Mouse (Mus musculus) cerebellum, adult 2 months (tissue): Measurements from ENCODE around the gene Ccdc93. TPM values are rescaled to one million over a fixed set of nuclear protein-coding genes. Genes with fewer than 3 reads are reported as not detected.

Experiments
- DNase-seq, 2 experiments: peaks; one replicate each; pipeline ENCODE4 v3.0.0; 2021
- H3K27ac ChIP-seq: fragments of 200-500 bp; 2 replicates; pipeline ENCODE4 v1.5.1; 2012; ENCODE audit warnings: low read length, control low read depth, inconsistent platforms; ENCODE audit not compliant: insufficient read depth
- H3K27me3 ChIP-seq: fragments of 200-500 bp; 2 replicates; pipeline ENCODE4 v1.6.1; 2012; ENCODE audit warnings: inconsistent platforms, mild to moderate bottlenecking, low read length, moderate library complexity; ENCODE audit not compliant: control insufficient read depth, insufficient read depth
- H3K4me1 ChIP-seq: fragments of 200-500 bp; 2 replicates; pipeline ENCODE4 v1.6.1; 2011; ENCODE audit warnings: low read length; ENCODE audit not compliant: control insufficient read depth, insufficient read depth
- H3K4me3 ChIP-seq: fragments of 200-500 bp; replicated peaks from 2 replicates; pipeline ENCODE3; 2011; ENCODE audit warnings: mild to moderate bottlenecking, low read depth, low read length, control low read depth; ENCODE audit not compliant: insufficient read depth
- CTCF ChIP-seq: fragments of 200-500 bp; IDR thresholded peaks from 2 replicates; pipeline ENCODE4 v1.5.1; 2011; ENCODE audit warnings: low read depth, mild to moderate bottlenecking, control low read depth, low read length, moderate library complexity, borderline replicate concordance; ENCODE audit not compliant: insufficient read depth
- POLR2A ChIP-seq: fragments of 200-500 bp; IDR thresholded peaks from 2 replicates; pipeline ENCODE4 v1.6.1; 2011; ENCODE audit warnings: low read length, control low read depth, borderline replicate concordance; ENCODE audit not compliant: insufficient read depth
- WGBS: fragments of 180-500 bp; shearing (Covaris S2); methylation state at CpG from one replicate; pipeline ENCODE4 v1.1.7; 2018; 5-methylcytosine and 5-hydroxymethylcytosine counted together
- polyA plus RNA-seq: library from polyadenylated mRNA; depleted of rRNA; stranded (reverse); fragments of >200 nt; gene quantifications from 2 replicates; pipeline ENCODE4 v1.2.3, GENCODE M21; 2012

The Ccdc93 gene
- polyA plus RNA-seq, 1 experiment: 16.5 TPM

DNA sequence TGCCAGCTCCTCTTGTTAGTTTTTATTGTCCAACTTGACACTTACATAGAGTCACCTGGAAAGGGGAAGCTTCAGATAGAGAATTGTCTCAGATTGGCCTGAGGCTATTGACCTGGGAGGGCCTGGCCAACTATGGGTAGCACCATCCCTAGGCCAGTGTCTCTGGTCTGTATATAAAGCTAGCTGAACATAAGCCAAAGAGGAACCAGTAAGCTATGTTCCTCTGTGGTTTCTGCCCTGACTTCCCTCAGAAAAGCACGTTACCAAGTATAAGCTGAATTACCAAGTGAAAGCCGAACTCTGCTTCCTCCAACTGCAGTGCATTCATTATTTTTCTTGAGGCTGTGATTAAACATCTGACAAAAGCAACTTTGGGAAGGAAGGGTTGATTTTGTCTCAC, 77.9 kb downstream of the Ccdc93 start:
- DNase-seq: no peak
- Histone ChIP-seq H3K27me3 (no peaks in the 10 kb centered on the region), H3K4me1 (no peaks in the 10 kb centered on the region), H3K4me3 (no peak overlapping the region), H3K27ac (no peak overlapping the region)
- TF ChIP-seq POLR2A (no peak), CTCF (no peak)
- WGBS: 91% methylated on average over 2 of the region's 2 CpGs

GRCm38 (mm10) chr1:121510420-121511140, 79.7 kb downstream of the Ccdc93 start:
- Histone ChIP-seq H3K4me1 (no peaks in the 10 kb centered on the region), H3K27me3 (no peaks in the 10 kb centered on the region), H3K27ac (no peak overlapping the region), H3K4me3 (peak overlapping the region; percentile 20)
- TF ChIP-seq POLR2A (no peak), CTCF (no peak)
- DNase-seq: peak in 1 of 2 experiments; percentile 26
- 14% methylated on average over 19 of the region's 19 CpGs for WGBS

GRCm38 (mm10) chr1:121511186-121511585, 80.3 kb downstream of the Ccdc93 start:
- no peak for DNase-seq
- WGBS: 26% methylated on average over 2 of the region's 2 CpGs
- Histone ChIP-seq H3K27ac (no peak overlapping the region), H3K4me1 (no peaks in the 10 kb centered on the region), H3K27me3 (no peaks in the 10 kb centered on the region), H3K4me3 (no peak overlapping the region)
- TF ChIP-seq CTCF: no peak
- no peak for TF ChIP-seq POLR2A

GRCm38 (mm10) chr1:121511966-121512365, 81.1 kb downstream of the Ccdc93 start:
- no peak for TF ChIP-seq POLR2A
- TF ChIP-seq CTCF: no peak
- H3K27me3 ChIP-seq: no peaks in the 10 kb centered on the region
- DNase-seq: no peak
- no peak overlapping the region for H3K27ac ChIP-seq
- H3K4me1 ChIP-seq: no peaks in the 10 kb centered on the region
- no peak overlapping the region for H3K4me3 ChIP-seq
- WGBS: 96% methylated on average over 2 of the region's 2 CpGs

DNA sequence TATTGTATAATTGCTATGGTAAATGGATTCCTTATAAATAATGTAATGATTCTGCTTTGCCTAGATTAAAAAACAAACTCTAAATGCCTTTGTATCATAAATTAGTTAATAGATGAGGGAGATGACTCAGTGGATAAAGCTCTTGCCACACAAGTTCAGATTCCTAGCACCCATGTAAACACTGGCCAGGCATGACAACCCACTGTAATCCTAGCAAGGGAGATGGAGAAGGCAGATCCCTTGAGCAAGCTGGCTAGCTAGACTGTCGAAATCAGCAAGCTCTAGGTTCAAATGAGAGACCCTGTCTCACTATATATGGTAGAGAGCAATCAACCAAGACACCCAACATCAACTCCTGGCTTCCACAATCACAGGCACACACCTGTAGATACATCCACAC, 87.8 kb downstream of the Ccdc93 start:
- TF ChIP-seq POLR2A (no peak), CTCF (no peak)
- no peaks in the 10 kb centered on the region for H3K27me3 ChIP-seq
- WGBS: 59% methylated on average over 1 of the region's 1 CpGs
- H3K27ac ChIP-seq: no peak overlapping the region
- H3K4me1 ChIP-seq: no peaks in the 10 kb centered on the region
- H3K4me3 ChIP-seq: no peak overlapping the region
- no peak for DNase-seq

DNA sequence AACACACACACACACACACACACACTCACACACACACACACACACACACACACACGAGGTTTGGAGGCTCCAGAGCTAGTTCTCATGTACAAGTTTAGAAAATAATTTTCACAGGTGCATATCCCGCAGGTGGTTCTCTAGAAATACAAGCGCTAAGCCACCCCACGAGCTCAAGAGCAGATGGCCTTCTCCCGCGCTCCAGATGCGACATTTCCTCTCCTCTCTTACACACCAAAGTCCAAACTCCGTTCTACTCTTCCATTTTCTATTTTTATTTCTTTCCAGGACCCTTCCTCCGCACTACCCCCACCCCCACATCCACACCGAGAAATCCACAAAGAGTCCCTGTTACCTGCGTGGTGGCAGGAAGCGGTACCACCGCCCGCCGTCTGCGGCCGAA, 96.2 kb downstream of the Ccdc93 start:
- TF ChIP-seq POLR2A: no peak
- no peak for TF ChIP-seq CTCF
- Histone ChIP-seq H3K27me3 (no peaks in the 10 kb centered on the region), H3K4me3 (no peak overlapping the region), H3K4me1 (0 out of 2 replicates have a peak, but pooled peaks cover 3% of the 10 kb centered on the region), H3K27ac (no peak overlapping the region)
- no peak for DNase-seq
- 41% methylated on average over 17 of the region's 17 CpGs for WGBS

- 11% methylated on average over 55 of the region's 55 CpGs for WGBS
- Histone ChIP-seq H3K4me1 (0 out of 2 replicates have a peak, but pooled peaks cover 3% of the 10 kb centered on the region), H3K27me3 (no peaks in the 10 kb centered on the region), H3K27ac (no peak overlapping the region), H3K4me3 (no peak overlapping the region)
- TF ChIP-seq POLR2A (no peak), CTCF (no peak)
- peak in 1 of 2 experiments; percentile 4 for DNase-seq
These were observed 97.0 kb downstream of the Ccdc93 start for GRCm38 (mm10) chr1:121527600-121528398.

GRCm38 (mm10) chr1:121528399-121528720, 97.5 kb downstream of the Ccdc93 start, which contains the start of gene Htr5b:
Gene Htr5b (minus strand): TSS chr1:121528465.
- no peaks in the 10 kb centered on the region for H3K27me3 ChIP-seq
- WGBS: 4% methylated on average over 11 of the region's 11 CpGs
- H3K4me3 ChIP-seq: no peak within 1 kb of the TSS
- no peak for TF ChIP-seq CTCF
- no peak for DNase-seq
- H3K4me1 ChIP-seq: 0 out of 2 replicates have a peak, but pooled peaks cover 3% of the 10 kb centered on the region
- H3K27ac ChIP-seq: no peak within 1 kb of the TSS

DNA sequence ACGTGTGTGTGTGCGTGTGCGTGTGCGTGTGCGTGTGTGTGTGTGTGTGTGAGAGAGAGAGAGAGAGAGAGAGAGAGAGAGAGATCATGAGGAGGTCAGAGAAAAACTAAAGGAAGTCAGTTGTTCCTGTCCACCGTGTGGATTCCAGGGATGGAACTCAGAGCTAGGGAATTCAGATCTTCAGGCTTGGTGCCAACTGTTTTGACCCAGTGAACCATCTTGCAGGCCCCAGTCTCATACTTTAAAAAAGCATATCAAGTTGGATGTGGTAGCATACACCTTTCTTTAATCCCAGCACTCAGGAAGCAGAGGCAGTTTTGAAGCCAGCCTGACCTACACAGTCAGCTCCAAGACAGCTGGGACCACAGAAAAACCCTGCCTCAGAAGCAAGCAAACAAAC, 98.4 kb downstream of the Ccdc93 start:
- DNase-seq: no peak
- H3K27ac ChIP-seq: no peak overlapping the region
- 77% methylated on average over 6 of the region's 6 CpGs for WGBS
- H3K4me1 ChIP-seq: 0 out of 2 replicates have a peak, but pooled peaks cover 3% of the 10 kb centered on the region
- H3K27me3 ChIP-seq: no peaks in the 10 kb centered on the region
- TF ChIP-seq CTCF: no peak
- no peak for TF ChIP-seq POLR2A
- H3K4me3 ChIP-seq: no peak overlapping the region
